Mouse (Mus musculus) hindlimb bud, embryonic 11.5 days (tissue): Measurements from ENCODE around the gene Btnl10.

Source experiments
- DNase-seq: peaks from one replicate; pipeline ENCODE4 v3.0.0-alpha.2; 2012; ENCODE audit warnings: low read depth, low spot score; ENCODE audit errors: extremely low spot score

The Btnl10 gene

GRCm38 (mm10) chr11:58957226-58957914, 39.7 kb downstream of the Btnl10 start:
- DNase-seq = no peak

GRCm38 (mm10) chr11:58958536-58958935, 40.8 kb downstream of the Btnl10 start:
- DNase-seq = no peak

- no peak for DNase-seq
Observed at GRCm38 (mm10) chr11:58959186-58959825, 41.6 kb downstream of the Btnl10 start.

- no peak for DNase-seq
Observed at GRCm38 (mm10) chr11:58959921-58960465, 42.3 kb downstream of the Btnl10 start.

GRCm38 (mm10) chr11:58961364-58962177, 43.9 kb downstream of the Btnl10 start:
- DNase-seq = no peak

- no peak for DNase-seq
Observed at GRCm38 (mm10) chr11:58963543-58963942, 45.8 kb downstream of the Btnl10 start.

- DNase-seq = no peak
Observed at GRCm38 (mm10) chr11:58964216-58964615, 46.5 kb downstream of the Btnl10 start.

- no peak for DNase-seq
Observed at GRCm38 (mm10) chr11:58965001-58965760, 47.5 kb downstream of the Btnl10 start.

- no peak for DNase-seq
Observed at GRCm38 (mm10) chr11:58967346-58967745, 49.6 kb downstream of the Btnl10 start.

GRCm38 (mm10) chr11:58968551-58968950, 50.8 kb downstream of the Btnl10 start:
- DNase-seq = no peak

- DNase-seq = no peak
Observed at GRCm38 (mm10) chr11:58969027-58969426, 51.3 kb downstream of the Btnl10 start.

GRCm38 (mm10) chr11:58969659-58970058, 52.0 kb downstream of the Btnl10 start:
- DNase-seq = no peak

- DNase-seq = no peak
Observed at GRCm38 (mm10) chr11:58970831-58971530, 53.3 kb downstream of the Btnl10 start.

- DNase-seq = no peak
Observed at GRCm38 (mm10) chr11:58971796-58972195, 54.1 kb downstream of the Btnl10 start.

- no peak for DNase-seq
Observed at GRCm38 (mm10) chr11:58974414-58974813, 56.7 kb downstream of the Btnl10 start.
